Mouse (Mus musculus) kidney, adult 2 months (tissue): Measurements from ENCODE around the gene Atg4a. TPM values are rescaled to one million over a fixed set of nuclear protein-coding genes. Genes with fewer than 3 reads are reported as not detected.

Source experiments
- DNase-seq: peaks from one replicate; pipeline ENCODE4 v3.0.0; 2021
- H3K27ac ChIP-seq: fragments of 200-500 bp; 2 replicates; pipeline ENCODE4 v1.5.1; 2012; ENCODE audit warnings: low read depth, low read length, control low read depth, inconsistent platforms; ENCODE audit not compliant: insufficient read depth
- H3K27me3 ChIP-seq: fragments of 200-500 bp; replicated peaks from 2 replicates; pipeline ENCODE4 v1.6.1; 2012; ENCODE audit warnings: mild to moderate bottlenecking, moderate library complexity, low read length, inconsistent platforms; ENCODE audit not compliant: control insufficient read depth, insufficient read depth
- H3K36me3 ChIP-seq: fragments of 200-500 bp; 2 replicates; pipeline ENCODE4 v1.6.1; 2012; ENCODE audit warnings: mild to moderate bottlenecking, moderate library complexity, low read length, inconsistent platforms; ENCODE audit not compliant: control insufficient read depth, insufficient read depth
- H3K4me1 ChIP-seq: fragments of 200-500 bp; 2 replicates; pipeline ENCODE4 v1.6.1; 2011; ENCODE audit warnings: low read length; ENCODE audit not compliant: control insufficient read depth, insufficient read depth
- H3K4me3 ChIP-seq: fragments of 200-500 bp; 2 replicates; pipeline ENCODE4 v1.5.1; 2011; ENCODE audit warnings: mild to moderate bottlenecking, low read depth, low read length, control low read depth; ENCODE audit not compliant: insufficient read depth
- CTCF ChIP-seq: fragments of 200-500 bp; conservative IDR thresholded peaks from 2 replicates; pipeline ENCODE4 v1.5.1; 2011; ENCODE audit warnings: low read depth, mild to moderate bottlenecking, control low read depth, low read length, moderate library complexity, mixed read lengths; ENCODE audit not compliant: insufficient read depth, insufficient read length
- POLR2A ChIP-seq: fragments of 200-500 bp; IDR thresholded peaks from one replicate; pipeline ENCODE4 v1.6.1; 2011; ENCODE audit warnings: low read depth, low read length, control low read depth
- WGBS: fragments of 180-500 bp; shearing (Covaris S2); methylation state at CpG from one replicate; pipeline ENCODE4 v1.1.7; 2018; 5-methylcytosine and 5-hydroxymethylcytosine counted together
- polyA plus RNA-seq: library from polyadenylated mRNA; depleted of rRNA; stranded (reverse); fragments of >200 nt; gene quantifications from 2 replicates; pipeline ENCODE4 v1.2.3, GENCODE M21; 2012

Gene Atg4a
- polyA plus RNA-seq, 1 experiment, result 6.0 TPM

GRCm38 (mm10) chrX:140956959-140957358 is 252 bp downstream of the Atg4a start:
- no peak for TF ChIP-seq POLR2A
- TF ChIP-seq CTCF, result no peak
- Histone ChIP-seq H3K27me3 (no peaks in the 10 kb centered on the region), H3K36me3 (no peaks in the 10 kb centered on the region), H3K4me3 (peak overlapping the region; percentile 84), H3K4me1 (no peaks in the 10 kb centered on the region), H3K27ac (0 out of 2 replicates have a peak overlapping the region, but pooled peaks have one; percentile 2)
- DNase-seq, result no peak
- 0% methylated on average over 5 of the region's 5 CpGs for WGBS

DNA sequence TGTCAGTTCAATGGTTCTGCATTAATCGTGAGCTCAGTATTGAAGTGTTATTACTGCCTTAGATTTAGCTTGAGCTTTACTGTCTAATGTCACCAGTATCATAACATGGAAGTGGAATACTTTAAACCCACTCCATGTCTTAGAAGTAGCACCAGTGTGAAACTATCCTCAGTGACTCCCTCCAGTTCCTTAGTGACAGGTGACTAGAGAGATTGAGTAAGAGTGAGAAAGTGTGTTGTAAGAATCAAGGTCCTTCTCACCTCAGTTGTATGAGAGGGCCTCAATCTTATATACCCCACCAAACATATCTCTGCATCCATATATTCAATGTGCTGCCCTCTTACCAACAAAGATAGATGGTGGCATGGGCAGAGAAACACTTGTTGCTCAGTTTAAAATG is 22.2 kb downstream of the Atg4a start:
- no peak for DNase-seq
- H3K4me3 ChIP-seq, result no peak overlapping the region
- H3K4me1 ChIP-seq, result peaks cover 15% of the 10 kb centered on the region; the same call in 1 of the 2 replicates
- WGBS, result 89% methylated on average over 1 of the region's 1 CpGs
- no peaks in the 10 kb centered on the region for H3K27me3 ChIP-seq
- H3K27ac ChIP-seq, result peak overlapping the region; percentile 64
- no peak for TF ChIP-seq POLR2A
- no peak for TF ChIP-seq CTCF
- H3K36me3 ChIP-seq, result no peaks in the 10 kb centered on the region

- Histone ChIP-seq H3K4me3 (no peak overlapping the region), H3K36me3 (no peaks in the 10 kb centered on the region), H3K27me3 (no peaks in the 10 kb centered on the region), H3K27ac (peak overlapping the region; percentile 64), H3K4me1 (peaks cover 16% of the 10 kb centered on the region; the same call in 1 of the 2 replicates)
- WGBS, result 43% methylated on average over 2 of the region's 2 CpGs
- DNase-seq, result peak; percentile 54
- TF ChIP-seq CTCF, result no peak
- no peak for TF ChIP-seq POLR2A
Measured at GRCm38 (mm10) chrX:140979546-140979945, 22.8 kb downstream of the Atg4a start.

GRCm38 (mm10) chrX:140980163-140980562 is 23.5 kb downstream of the Atg4a start:
- WGBS, result 73% methylated on average over 4 of the region's 4 CpGs
- DNase-seq, result peak; percentile 2
- Histone ChIP-seq H3K4me3 (no peak overlapping the region), H3K36me3 (no peaks in the 10 kb centered on the region), H3K4me1 (peaks cover 21% of the 10 kb centered on the region; the same call in 1 of the 2 replicates), H3K27me3 (no peaks in the 10 kb centered on the region), H3K27ac (0 out of 2 replicates have a peak overlapping the region, but pooled peaks have one; percentile 16)
- TF ChIP-seq CTCF (no peak), POLR2A (no peak)

GRCm38 (mm10) chrX:140983206-140983960 is 26.7 kb downstream of the Atg4a start:
- H3K4me1 ChIP-seq, result peaks cover 21% of the 10 kb centered on the region; the same call in 1 of the 2 replicates
- TF ChIP-seq POLR2A (no peak), CTCF (no peak)
- no peak overlapping the region for H3K4me3 ChIP-seq
- 21% methylated on average over 6 of the region's 6 CpGs for WGBS
- H3K27me3 ChIP-seq, result no peaks in the 10 kb centered on the region
- DNase-seq, result peak; percentile 62
- H3K27ac ChIP-seq, result peak overlapping the region; percentile 79
- H3K36me3 ChIP-seq, result no peaks in the 10 kb centered on the region

DNA sequence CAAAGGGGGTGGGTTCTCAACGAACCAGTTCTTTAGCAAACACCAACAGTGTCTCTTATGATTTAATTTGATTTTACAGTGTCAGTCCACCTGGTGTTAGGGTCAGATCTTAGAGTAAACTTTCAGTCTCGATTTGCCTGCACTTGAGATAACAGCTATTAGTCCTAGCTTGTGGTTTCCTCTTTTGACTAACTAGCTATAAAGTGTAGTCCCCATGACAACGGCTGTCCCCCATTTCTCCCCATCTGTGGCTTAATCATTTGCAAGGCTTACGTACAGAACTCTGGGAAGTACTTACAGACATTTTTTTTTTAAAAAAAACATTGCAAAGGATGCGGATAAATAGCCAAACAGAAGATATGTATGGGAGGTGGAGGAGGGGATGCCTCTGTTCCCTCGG is 28.1 kb downstream of the Atg4a start:
- Histone ChIP-seq H3K27me3 (no peaks in the 10 kb centered on the region), H3K4me1 (peaks cover 21% of the 10 kb centered on the region; the same call in 1 of the 2 replicates), H3K27ac (peak overlapping the region; percentile 56), H3K4me3 (no peak overlapping the region), H3K36me3 (no peaks in the 10 kb centered on the region)
- 25% methylated on average over 6 of the region's 6 CpGs for WGBS
- DNase-seq, result no peak
- no peak for TF ChIP-seq CTCF
- no peak for TF ChIP-seq POLR2A

DNA sequence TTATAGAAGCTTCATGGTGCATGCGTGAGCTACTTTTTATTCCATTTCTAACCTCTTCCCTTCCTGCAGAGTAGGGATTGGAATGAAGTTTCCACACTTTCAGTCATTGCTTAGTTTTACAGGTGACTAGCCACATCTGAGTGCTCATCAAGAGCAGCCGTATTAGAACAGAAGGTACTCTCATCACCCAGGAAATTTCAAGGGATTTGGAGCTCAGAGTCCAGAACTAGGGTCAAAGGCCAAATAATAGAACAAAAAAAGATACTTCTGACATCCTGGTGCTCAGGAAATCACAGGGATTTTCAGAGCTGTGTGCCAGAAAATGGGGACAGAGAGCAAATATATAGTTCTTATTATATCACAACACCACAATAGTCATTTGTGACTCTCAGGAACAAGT is 28.5 kb downstream of the Atg4a start:
- Histone ChIP-seq H3K27ac (no peak overlapping the region; the same call in 1 of the 2 replicates), H3K27me3 (no peaks in the 10 kb centered on the region), H3K4me3 (no peak overlapping the region), H3K4me1 (peaks cover 17% of the 10 kb centered on the region; the same call in 1 of the 2 replicates), H3K36me3 (no peaks in the 10 kb centered on the region)
- TF ChIP-seq CTCF, result no peak
- TF ChIP-seq POLR2A, result no peak
- DNase-seq, result peak; percentile 57
- 17% methylated on average over 2 of the region's 2 CpGs for WGBS
